Mouse (Mus musculus): Measurements from ENCODE around the gene Mapk8ip3. TPM values are rescaled to one million over a fixed set of nuclear protein-coding genes. Genes with fewer than 3 reads are reported as not detected.
A peak's percentile ranks its signal among the peaks of the same experiment; 100 is the strongest.

Gene Mapk8ip3
- polyA plus RNA-seq, 1 experiment from 2014 or later = 66.3 TPM

DNA sequence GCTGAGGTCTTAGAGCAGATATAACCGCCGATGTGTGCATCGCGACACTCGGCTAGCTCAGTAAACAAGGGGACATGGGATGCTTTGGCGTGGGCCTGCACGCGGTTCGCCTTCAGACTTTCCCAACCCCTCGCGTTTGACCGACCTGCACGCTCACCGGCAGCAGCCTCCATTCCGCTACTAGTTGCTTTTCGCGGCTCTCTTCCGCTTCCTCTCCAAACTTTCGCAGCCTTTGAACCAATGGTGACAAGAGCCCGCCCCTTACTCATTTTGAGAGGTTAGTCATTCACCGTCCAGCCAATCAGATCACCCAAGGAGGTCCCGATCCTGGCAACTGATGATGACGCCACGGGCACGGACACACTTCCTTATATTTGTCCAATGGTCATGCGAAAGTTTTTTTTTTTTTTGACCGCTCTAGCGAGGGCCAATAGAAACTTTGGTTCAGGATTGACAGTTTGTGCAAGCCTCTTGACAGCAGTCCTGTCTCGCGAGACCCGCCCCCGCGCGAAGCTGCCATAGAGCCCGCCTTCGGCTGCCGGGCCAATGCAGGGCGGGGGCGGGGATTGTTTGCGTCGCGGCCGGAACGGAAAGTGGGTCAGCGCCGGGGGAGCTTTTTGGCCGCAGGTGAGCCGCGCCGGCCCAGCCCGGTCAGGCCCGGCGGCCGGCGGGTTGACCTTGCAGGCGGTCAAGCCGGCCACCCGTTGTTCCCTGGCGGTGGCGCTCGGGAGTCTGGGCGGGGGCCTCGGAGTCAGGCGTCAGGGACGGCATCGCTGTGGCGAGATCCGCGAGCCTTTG lies 50.4 kb downstream of the Mapk8ip3 start, which contains the start of the genes Nubp2 and Spsb3:
TSS of gene Nubp2 (minus strand) at position 216 of the 798 bp plus-strand sequence.
TSS of gene Spsb3 (plus strand) at position 510 of the 798 bp plus-strand sequence.
- in situ Hi-C loops (cut with MboI; ENCODE audit: low pct_unique_long_range_greater_than_20kb) = loop anchor here (5.0 kb wide), 1 partner anchor 39 kb away; no protein-coding TSS in a partner anchor
- DNase-seq (ENCODE audit: low read depth, low spot score) (peak; percentile 97), ATAC-seq (peak; percentile 91)
- CTCF ChIA-PET = no interaction called here
- no peak for TF ChIP-seq CTCF (IDR thresholded peaks at IDR 0.05)
- POLR2A ChIA-PET = interaction anchor here (1.0 kb wide), 1 partner anchor 48 kb away, joined by 4 read pairs; no protein-coding TSS in a partner anchor
- H3K27me3 ChIP-seq = no peaks in the 10 kb centered on the region

- in situ Hi-C loops (cut with MboI; ENCODE audit: low pct_unique_long_range_greater_than_20kb) = loop anchor here (5.0 kb wide), 1 partner anchor 38 kb away; no protein-coding TSS in a partner anchor
- ATAC-seq = no peak
- DNase-seq (ENCODE audit: low read depth, low spot score) = no peak
- H3K27me3 ChIP-seq = no peaks in the 10 kb centered on the region
- TF ChIP-seq CTCF (IDR thresholded peaks at IDR 0.05) = no peak
- POLR2A ChIA-PET = no interaction called here
- CTCF ChIA-PET = interaction anchor here (1.6 kb wide), 1 partner anchor 44 kb away, joined by 3 read pairs; no protein-coding TSS in a partner anchor
Measured at GRCm38 (mm10) chr17:24885356-24886133, 51.2 kb downstream of the Mapk8ip3 start.

DNA sequence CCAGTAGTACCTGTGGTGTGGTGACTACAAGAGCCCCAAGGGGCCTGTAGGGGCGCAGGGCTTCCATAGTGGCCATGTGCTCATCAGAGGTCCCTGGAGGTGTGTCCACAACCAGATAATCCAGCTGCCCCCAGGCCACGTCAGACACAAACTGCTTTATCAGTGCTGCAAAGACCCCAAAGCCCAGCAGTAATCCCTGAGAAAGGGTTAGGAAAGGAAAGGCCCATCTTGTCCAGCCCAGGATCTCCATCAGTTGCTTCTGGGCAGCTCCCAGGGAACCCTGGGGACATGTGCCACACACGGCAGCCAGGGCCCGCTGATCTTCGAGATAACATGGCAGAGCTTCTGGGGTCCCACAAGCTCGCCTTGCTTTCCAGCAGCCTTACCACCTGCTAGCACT lies 52.4 kb downstream of the Mapk8ip3 start:
- DNase-seq (ENCODE audit: low read depth, low spot score) (no peak), ATAC-seq (no peak)
- TF ChIP-seq CTCF (IDR thresholded peaks at IDR 0.05) = no peak
- in situ Hi-C loops (cut with MboI; ENCODE audit: low pct_unique_long_range_greater_than_20kb) = no loop called here
- CTCF ChIA-PET = interaction anchor here (1.6 kb wide), 1 partner anchor 42 kb away, joined by 3 read pairs; no protein-coding TSS in a partner anchor
- POLR2A ChIA-PET = no interaction called here
- no peaks in the 10 kb centered on the region for H3K27me3 ChIP-seq

- ATAC-seq (no peak), DNase-seq (ENCODE audit: low read depth, low spot score) (no peak)
- in situ Hi-C loops (cut with MboI; ENCODE audit: low pct_unique_long_range_greater_than_20kb) = no loop called here
- ChIA-PET POLR2A (interaction anchor here (1.2 to 1.7 kb wide), 2 partner anchors 9 to 32 kb away, joined by 3 to 5 read pairs; partner anchors contain the start of gene Fahd1), CTCF (interaction anchor here (0.8 to 1.5 kb wide), 7 partner anchors 13 to 136 kb away, joined by 3 to 7 read pairs (median 4); partner anchors contain the start of genes Hagh and Igfals)
- no peak for TF ChIP-seq CTCF (IDR thresholded peaks at IDR 0.05)
- H3K27me3 ChIP-seq = no peaks in the 10 kb centered on the region
Measured at GRCm38 (mm10) chr17:24881738-24882440, 54.9 kb downstream of the Mapk8ip3 start.

DNA sequence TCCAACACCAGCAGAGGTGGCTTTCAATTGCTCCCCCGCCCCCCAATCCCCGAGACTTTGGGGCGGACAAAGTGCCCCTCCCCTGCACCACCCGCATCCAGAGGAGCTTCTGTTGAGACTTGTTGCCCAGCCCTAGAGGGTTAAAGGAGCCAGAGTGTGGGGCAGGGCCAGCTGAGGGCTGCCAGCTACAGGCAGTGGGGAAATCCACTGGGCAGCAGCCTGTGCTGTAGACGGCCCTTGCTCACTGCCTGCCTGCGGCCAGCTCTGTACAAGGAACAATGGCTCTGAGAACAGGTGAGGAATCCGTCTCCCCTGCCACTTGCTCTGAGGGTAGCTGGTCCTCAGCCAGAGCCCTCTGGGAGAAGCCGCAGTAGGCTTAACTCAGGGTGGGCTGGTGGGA lies 58.2 kb downstream of the Mapk8ip3 start:
- in situ Hi-C loops (cut with MboI; ENCODE audit: low pct_unique_long_range_greater_than_20kb) = no loop called here
- ATAC-seq (no peak), DNase-seq (ENCODE audit: low read depth, low spot score) (no peak)

GRCm38 (mm10) chr17:24878117-24878397 lies 58.7 kb downstream of the Mapk8ip3 start:
- POLR2A ChIA-PET = no interaction called here
- in situ Hi-C loops (cut with MboI; ENCODE audit: low pct_unique_long_range_greater_than_20kb) = no loop called here
- no peak for ATAC-seq
- no peak for DNase-seq (ENCODE audit: low read depth, low spot score)
- no peak for TF ChIP-seq CTCF (IDR thresholded peaks at IDR 0.05)
- CTCF ChIA-PET = no interaction called here
- H3K27me3 ChIP-seq = peaks cover 4% of the 10 kb centered on the region

More for the DNA sequence above, 58.2 kb downstream of the Mapk8ip3 start:
- TF ChIP-seq CTCF (IDR thresholded peaks at IDR 0.05) = no peak
- CTCF ChIA-PET = no interaction called here
- POLR2A ChIA-PET = no interaction called here
- H3K27me3 ChIP-seq = peaks cover 4% of the 10 kb centered on the region

DNA sequence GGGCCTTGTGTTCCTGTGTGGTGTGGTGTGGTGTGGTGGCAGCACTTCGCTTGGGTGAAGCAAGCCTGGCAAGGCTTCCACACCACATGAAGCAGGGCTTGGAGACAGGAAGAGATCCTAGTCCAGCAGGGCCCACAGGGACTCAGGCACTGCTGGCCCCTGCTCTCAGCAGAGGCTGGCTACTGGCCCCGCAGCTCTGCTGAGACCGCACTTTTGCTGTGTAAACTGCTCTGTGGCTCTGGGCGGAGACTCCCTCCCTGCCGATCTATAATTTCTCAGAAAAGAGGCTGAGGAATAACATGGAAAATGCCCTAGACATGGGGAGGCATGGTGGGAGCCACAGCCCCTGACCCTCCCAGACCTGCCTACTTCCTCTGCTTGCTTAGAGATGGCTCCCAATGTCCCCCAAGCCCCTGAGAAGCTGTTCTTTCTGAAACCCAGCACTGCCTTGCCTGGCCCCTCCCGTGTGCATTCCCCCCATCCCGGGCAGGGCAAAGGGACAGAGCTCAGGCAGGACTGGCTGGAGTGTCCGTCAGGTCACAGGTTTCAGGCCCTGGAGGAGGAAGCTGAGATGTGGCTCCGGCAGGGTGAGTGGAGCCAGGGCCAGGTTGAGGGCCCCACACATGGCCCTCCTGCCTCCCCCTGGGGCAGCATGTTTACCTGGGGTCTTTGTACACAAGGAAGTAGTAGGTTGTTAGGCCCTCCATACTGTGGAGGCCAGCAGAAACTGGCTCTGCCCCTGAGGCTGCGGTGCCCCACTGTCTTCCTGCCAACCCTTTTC lies 59.3 kb downstream of the Mapk8ip3 start:
- DNase-seq (ENCODE audit: low read depth, low spot score) = no peak
- H3K27me3 ChIP-seq = peaks cover 4% of the 10 kb centered on the region
- no peak for ATAC-seq
- POLR2A ChIA-PET = no interaction called here
- in situ Hi-C loops (cut with MboI; ENCODE audit: low pct_unique_long_range_greater_than_20kb) = no loop called here
- TF ChIP-seq CTCF (IDR thresholded peaks at IDR 0.05) = no peak
- CTCF ChIA-PET = no interaction called here

- POLR2A ChIA-PET = no interaction called here
- no peak for ATAC-seq
- DNase-seq (ENCODE audit: low read depth, low spot score) = no peak
- peaks cover 4% of the 10 kb centered on the region for H3K27me3 ChIP-seq
- CTCF ChIA-PET = no interaction called here
- TF ChIP-seq CTCF (IDR thresholded peaks at IDR 0.05) = no peak
- in situ Hi-C loops (cut with MboI; ENCODE audit: low pct_unique_long_range_greater_than_20kb) = no loop called here
Measured at GRCm38 (mm10) chr17:24874989-24875388, 61.8 kb downstream of the Mapk8ip3 start.

DNA sequence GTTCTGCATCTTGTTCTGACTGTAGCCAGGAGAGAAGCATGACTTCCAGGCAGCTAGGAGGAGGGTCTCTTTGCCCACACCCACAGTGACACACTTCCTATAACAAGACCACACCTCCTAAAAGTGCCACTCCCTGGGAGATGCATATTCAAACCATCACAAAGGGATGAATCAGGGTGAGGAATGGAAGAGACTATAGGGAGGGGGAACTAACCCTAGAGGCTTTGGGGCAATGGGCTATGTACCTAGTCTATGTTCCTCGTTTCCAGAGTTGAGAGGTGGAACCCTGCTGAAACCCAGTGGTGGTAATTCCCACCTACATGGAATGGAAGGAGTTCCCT lies 62.4 kb downstream of the Mapk8ip3 start:
- ATAC-seq = no peak
- peaks cover 4% of the 10 kb centered on the region for H3K27me3 ChIP-seq
- POLR2A ChIA-PET = no interaction called here
- in situ Hi-C loops (cut with MboI; ENCODE audit: low pct_unique_long_range_greater_than_20kb) = no loop called here
- TF ChIP-seq CTCF (IDR thresholded peaks at IDR 0.05) = no peak
- no peak for DNase-seq (ENCODE audit: low read depth, low spot score)
- CTCF ChIA-PET = no interaction called here

Data from Patski (cell line).